15 mouse cellular contexts compared by ENCODE assay signal in genomic region chr11:79787766-79788165, GRCm38 (mm10).
DNase-seq lines count a peak whose midpoint lies in the region; ATAC-seq and TF ChIP-seq lines count a peak whose summit lies in the region.
"Had no signal": no experiment of that assay in that cellular context is flagged by ENCODE, and none has a peak within 500 bp of the region (broad histone marks: within the 10 kb centered on the region; RNA-seq: fewer than 3 reads in every experiment).

No protein-coding gene starts in this region.

- no peak for TF ChIP-seq POLR2A in limb, embryonic 14.5 days (IDR thresholded peaks at IDR 0.05; ENCODE audit: borderline replicate concordance, extremely low read depth, insufficient read depth, insufficient read length)

- ATAC-seq in limb, embryonic 14.5 days (ENCODE audit: low FRiP score, low read depth) = no peak

- no peaks in the 10 kb centered on the region for H3K36me3 ChIP-seq in limb, embryonic 14.5 days (ENCODE audit: control insufficient read depth, insufficient read depth, low read length)
- no peaks in the 10 kb centered on the region for H3K36me3 ChIP-seq in limb, embryonic 10.5 days
- H3K36me3 ChIP-seq: embryonic facial prominence, embryonic 13.5 days; heart, embryonic 12.5 days; limb, embryonic 13.5 days; lung, embryonic 15.5 days had no signal

- DNase-seq in gastrocnemius, adult 2 months = peak; percentile 37
- DNase-seq in gastrocnemius, postnatal 4 days (ENCODE audit: low spot score in 2 of 2) = no peak
- peak; percentile 57 for DNase-seq in limb, embryonic 14.5 days (ENCODE audit: low spot score)
- DNase-seq in limb, embryonic 10.5 days (ENCODE audit: low spot score) = no peak
- peak; percentile 44 for DNase-seq in Muller cell, postnatal 12 days (ENCODE audit: inconsistent ontology term)
- peak; percentile 38 to 62 for DNase-seq in kidney, postnatal 4 days
- DNase-seq in adrenal gland, adult 18-20 months (ENCODE audit: low spot score in 2 of 2) = no peak
- no peak for DNase-seq in ovary, adult 18-20 months (ENCODE audit: low spot score)
- DNase-seq: adrenal gland, postnatal 25 days; B cell, adult 2 months; thymus, postnatal 4 days had no signal

- H3K4me1 ChIP-seq in limb, embryonic 14.5 days (ENCODE audit: control insufficient read depth, insufficient read depth, low read length) = peaks cover 12% of the 10 kb centered on the region
- H3K4me1 ChIP-seq in limb, embryonic 10.5 days = peaks cover 35% of the 10 kb centered on the region

- no peak for TF ChIP-seq CTCF in gastrocnemius, adult 2 months (IDR thresholded peaks at IDR 0.05)

- no peak overlapping the region for H3K9ac ChIP-seq in limb, embryonic 14.5 days (ENCODE audit: low read depth, low read length, severe bottlenecking)
- H3K9ac ChIP-seq: embryonic facial prominence, embryonic 13.5 days; heart, embryonic 12.5 days; limb, embryonic 13.5 days; lung, embryonic 15.5 days had no signal

- H3K27me3 ChIP-seq in limb, embryonic 14.5 days (ENCODE audit: control insufficient read depth, insufficient read depth, low read length) = no peaks in the 10 kb centered on the region
- H3K27me3 ChIP-seq in limb, embryonic 10.5 days (ENCODE audit: low read depth, poor library complexity, severe bottlenecking) = no peaks in the 10 kb centered on the region; the same call in 1 of the 2 replicates
- H3K27me3 ChIP-seq: embryonic facial prominence, embryonic 13.5 days; heart, embryonic 12.5 days; limb, embryonic 13.5 days; lung, embryonic 15.5 days had no signal

- H3K4me3 ChIP-seq in gastrocnemius, adult 2 months = no peak overlapping the region
- no peak overlapping the region for H3K4me3 ChIP-seq in limb, embryonic 14.5 days (replicated peaks; ENCODE audit: low read length)
- H3K4me3 ChIP-seq in limb, embryonic 10.5 days = no peak overlapping the region
- H3K4me3 ChIP-seq: embryonic facial prominence, embryonic 13.5 days; heart, embryonic 12.5 days; limb, embryonic 13.5 days; lung, embryonic 15.5 days had no signal

- H3K4me2 ChIP-seq in limb, embryonic 14.5 days (replicated peaks; ENCODE audit: low read depth, low read length, severe bottlenecking) = no peak overlapping the region
- H3K4me2 ChIP-seq: embryonic facial prominence, embryonic 13.5 days; heart, embryonic 12.5 days; limb, embryonic 13.5 days; lung, embryonic 15.5 days had no signal

- H3K27ac ChIP-seq in gastrocnemius, adult 2 months = peak overlapping the region; percentile 95
- no peak overlapping the region for H3K27ac ChIP-seq in limb, embryonic 14.5 days (replicated peaks; ENCODE audit: low read depth, low read length)
- no peak overlapping the region for H3K27ac ChIP-seq in limb, embryonic 10.5 days
- H3K27ac ChIP-seq: embryonic facial prominence, embryonic 13.5 days; lung, embryonic 15.5 days had no signal

- intact Hi-C loops in gastrocnemius, adult 2 months (cut with DNase I) = no loop called here

- H3K9me3 ChIP-seq in limb, embryonic 14.5 days (ENCODE audit: control insufficient read depth, low read length) = no peaks in the 10 kb centered on the region
- H3K9me3 ChIP-seq in limb, embryonic 10.5 days (replicated peaks) = no peaks in the 10 kb centered on the region
- H3K9me3 ChIP-seq: embryonic facial prominence, embryonic 13.5 days; heart, embryonic 12.5 days; limb, embryonic 13.5 days; lung, embryonic 15.5 days had no signal

- WGBS in limb, embryonic 14.5 days = 81% methylated on average over 1 of the region's 1 CpGs
- 97% methylated on average over 1 of the region's 1 CpGs for WGBS in limb, embryonic 10.5 days

Comparison
In these comparisons a context has a peak if more than half of its experiments do, and no peak if none do; other contexts are left out.
1. DNase-seq: peak in gastrocnemius, adult 2 months (single experiment), limb, embryonic 14.5 days (single experiment), Muller cell, postnatal 12 days (single experiment) and kidney, postnatal 4 days (2 of 2); none in gastrocnemius, postnatal 4 days (0 of 2), limb, embryonic 10.5 days (single experiment), adrenal gland, adult 18-20 months (0 of 2) and ovary, adult 18-20 months (single experiment).